Mouse (Mus musculus): ENCODE results near the gene Gm20388.

DNA sequence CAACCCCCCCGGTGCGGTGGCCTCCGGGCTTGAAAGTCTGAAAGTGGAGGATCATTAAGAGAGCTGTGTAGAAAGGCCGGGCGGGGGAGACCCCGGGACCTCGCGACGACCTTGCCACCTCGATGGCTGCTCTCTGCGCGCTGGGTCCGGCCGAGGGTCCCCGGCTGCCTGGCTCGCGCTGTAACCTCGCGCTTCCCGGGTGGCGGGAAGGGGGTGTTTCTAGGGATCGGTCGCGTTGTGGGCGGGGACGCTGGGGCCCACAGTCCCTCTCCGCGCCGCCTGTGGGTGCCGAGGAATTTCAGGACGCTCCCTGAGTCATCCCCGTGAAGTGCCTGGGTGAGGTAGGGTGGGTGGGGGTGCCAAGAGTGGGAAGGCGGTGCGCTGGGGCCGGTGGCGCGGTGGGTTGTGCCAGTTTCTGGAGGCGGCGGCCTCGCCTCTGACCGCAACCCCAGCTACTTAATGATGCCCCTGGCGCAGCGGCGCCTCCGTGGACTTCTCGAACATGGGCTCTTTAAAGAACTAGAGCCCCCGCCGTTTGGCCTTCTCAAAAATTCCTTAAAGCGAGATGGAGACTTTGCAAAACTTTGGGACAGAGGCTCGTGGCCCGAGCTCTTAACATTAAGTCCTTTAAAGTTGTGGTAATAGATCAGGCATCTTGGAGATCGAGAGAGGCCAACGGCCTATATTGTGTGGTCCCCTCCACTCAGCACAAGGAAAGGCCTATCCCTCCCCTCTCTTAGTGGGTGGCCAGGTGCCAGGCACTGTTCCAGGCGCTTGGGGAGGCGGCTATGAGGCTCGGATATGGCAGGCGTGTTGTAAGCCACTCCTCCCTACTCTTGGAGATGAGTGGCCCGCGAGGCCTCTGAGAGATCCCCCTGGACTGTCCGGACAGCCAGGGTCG lies 625.9 kb downstream of the Gm20388 start:
- TF ChIP-seq POLR2A (IDR thresholded peaks at IDR 0.05; ENCODE audit: insufficient read depth, low read length) (no peak), EP300 (IDR thresholded peaks at IDR 0.05; ENCODE audit: insufficient read depth, low read depth, low read length) (no peak)

Data from ES-Bruce4 (cell line).